Mouse (Mus musculus) testis, postnatal 14 days (tissue): ENCODE measurements at regions not wholly inside any gene's neighbourhood (a gene's known extent, or its start where the extent isn't known, plus 50 kb on each side); places are given as distances from the start of the nearest gene placed in this dataset.

ENCODE experiments used
- DNase-seq: peaks from one replicate; pipeline ENCODE4 v3.0.0; 2021; ENCODE audit warnings: low spot score

GRCm38 (mm10) chr13:56350705-56351400 is 54.5 kb upstream of the Cxcl14 start:
- no peak for DNase-seq

- no peak for DNase-seq
These were observed 55.0 kb upstream of the Cxcl14 start for GRCm38 (mm10) chr13:56351401-56351735.

GRCm38 (mm10) chr13:56352436-56352835 is 56.1 kb upstream of the Cxcl14 start:
- DNase-seq = no peak

- no peak for DNase-seq
These were observed 56.7 kb upstream of the Cxcl14 start for GRCm38 (mm10) chr13:56352839-56353605.

GRCm38 (mm10) chr13:56353921-56354320 is 57.6 kb upstream of the Cxcl14 start:
- DNase-seq = no peak

- DNase-seq = no peak
These were observed 58.3 kb upstream of the Cxcl14 start for GRCm38 (mm10) chr13:56354630-56355029.

GRCm38 (mm10) chr13:56356999-56357398 is 60.6 kb upstream of the Cxcl14 start:
- no peak for DNase-seq

GRCm38 (mm10) chr13:56357955-56358354 is 61.6 kb upstream of the Cxcl14 start:
- no peak for DNase-seq

- no peak for DNase-seq
These were observed 62.5 kb upstream of the Cxcl14 start for GRCm38 (mm10) chr13:56358827-56359226.

GRCm38 (mm10) chr13:56359554-56359953 is 63.2 kb upstream of the Cxcl14 start:
- DNase-seq = no peak

GRCm38 (mm10) chr13:56360803-56361202 is 64.5 kb upstream of the Cxcl14 start:
- no peak for DNase-seq

GRCm38 (mm10) chr13:56362238-56362637 is 64.2 kb upstream of the Gm3045 start:
- no peak for DNase-seq

- peak; percentile 31 for DNase-seq
These were observed 63.7 kb upstream of the Gm3045 start for GRCm38 (mm10) chr13:56362646-56363045.

- no peak for DNase-seq
These were observed 56.8 kb upstream of the Gm3045 start for GRCm38 (mm10) chr13:56369600-56369999.

GRCm38 (mm10) chr13:56371374-56371773 is 55.0 kb upstream of the Gm3045 start:
- no peak for DNase-seq

GRCm38 (mm10) chr13:56372003-56372725 is 54.2 kb upstream of the Gm3045 start:
- DNase-seq = no peak

GRCm38 (mm10) chr13:56372727-56373126 is 53.7 kb upstream of the Gm3045 start:
- DNase-seq = no peak
